Mouse (Mus musculus) NIH3T3 (cell line): ENCODE measurements around the gene Stard3nl.

Source experiments
- DNase-seq: peaks from one replicate; pipeline ENCODE4 v3.0.0-alpha.2; 2012; ENCODE audit warnings: low read depth

The Stard3nl gene

DNA sequence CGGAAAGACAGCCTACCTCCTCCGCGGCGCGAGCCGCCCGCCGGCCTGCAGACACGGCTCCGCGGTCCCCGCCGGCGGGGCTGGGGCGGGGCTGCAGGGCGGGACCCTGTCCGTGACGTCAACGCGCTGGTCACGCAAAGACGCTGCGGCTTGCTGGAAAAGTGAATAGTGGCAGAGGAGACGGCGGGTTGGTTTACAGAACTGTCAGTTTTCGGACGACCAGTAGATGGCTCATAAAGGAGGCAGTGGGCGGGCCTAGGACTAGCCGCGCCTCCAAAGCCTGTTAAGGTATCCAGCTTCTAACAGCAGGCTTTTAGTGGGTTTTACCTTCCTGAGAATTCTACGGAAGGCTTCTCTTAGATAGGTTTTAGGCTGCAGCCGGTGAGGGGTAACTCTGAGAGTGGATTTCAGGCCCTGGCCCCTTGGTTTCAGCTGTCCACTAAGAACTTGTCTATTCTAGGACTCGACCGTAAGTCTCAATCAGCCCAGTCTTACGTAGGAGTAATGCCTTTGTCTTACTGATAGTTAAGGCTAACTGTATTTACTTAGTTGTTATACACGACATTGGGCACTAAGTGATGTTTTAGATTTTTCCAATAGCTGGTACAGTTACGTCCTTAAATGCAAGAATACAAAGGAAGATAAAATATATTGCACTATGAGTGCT is at the start of gene Stard3nl:
Stard3nl (minus strand) TSS at position 108 of the 667 bp plus-strand sequence.
- peak; percentile 97 for DNase-seq

DNA sequence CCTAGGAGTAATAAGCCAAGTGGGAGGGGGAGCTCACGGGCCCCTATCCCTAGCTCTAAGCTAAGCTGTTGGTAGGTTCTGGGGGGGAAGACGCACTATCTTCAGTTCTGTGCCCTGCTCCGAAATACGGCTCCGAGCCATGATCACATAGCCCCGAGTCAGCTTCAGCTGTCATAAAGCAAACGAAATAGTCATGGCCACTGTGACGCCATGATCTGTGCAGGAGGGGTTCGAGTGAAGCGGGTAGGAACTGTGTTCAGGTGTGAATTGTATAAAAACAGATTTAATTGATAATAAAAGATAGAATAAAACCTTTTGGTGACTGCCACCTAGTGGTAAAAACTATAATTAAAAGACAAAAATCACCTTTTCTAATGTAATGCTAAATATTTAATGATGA is 42.4 kb upstream of the Stard3nl start:
- DNase-seq: peak; percentile 25

DNA sequence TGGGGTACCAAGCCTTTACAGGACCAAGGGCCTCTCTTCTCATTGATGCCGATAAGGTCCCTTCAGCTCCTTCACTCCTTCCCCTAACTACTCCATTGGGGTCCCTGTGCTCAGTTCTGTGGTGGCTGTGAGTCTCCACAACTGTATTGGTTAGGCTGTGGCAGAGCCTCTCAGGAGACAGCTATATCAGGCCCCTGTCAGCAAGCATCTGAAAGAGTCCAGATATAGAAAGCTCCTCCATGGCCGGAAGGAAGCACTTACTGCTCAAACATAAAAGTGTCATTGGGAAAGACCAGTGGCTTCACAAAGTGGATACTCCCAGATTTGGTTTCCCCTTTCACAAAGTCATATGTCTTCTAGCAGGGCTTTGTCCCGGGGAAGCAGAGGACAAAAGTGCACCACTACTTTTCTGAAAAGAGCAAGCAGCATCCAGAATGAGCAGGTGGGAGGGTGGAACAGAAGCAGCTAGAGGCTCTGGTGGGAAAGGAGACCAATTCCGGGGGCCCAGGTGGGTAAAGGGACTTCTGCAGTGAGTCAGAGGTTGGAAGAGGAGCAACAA is 34.3 kb upstream of the Stard3nl start:
- no peak for DNase-seq

DNA sequence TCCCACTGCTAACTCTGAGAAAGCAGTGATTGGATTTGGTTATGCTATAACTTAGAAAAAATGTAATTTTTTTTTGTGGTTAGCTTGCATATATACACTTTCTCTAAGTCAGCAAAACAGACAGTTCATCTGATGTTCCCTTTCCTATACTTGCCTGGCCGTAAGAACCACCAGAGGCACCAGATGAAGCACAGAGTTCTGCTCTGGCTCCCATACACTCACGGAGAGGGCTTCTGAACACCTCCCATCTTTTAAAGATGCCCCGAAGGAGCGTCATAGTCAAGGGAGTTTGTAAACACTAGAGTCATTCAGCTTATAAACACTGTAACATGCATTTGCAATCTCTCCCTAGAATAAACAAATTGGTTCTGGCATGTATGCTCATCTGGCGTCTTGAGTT is 32.5 kb upstream of the Stard3nl start:
- no peak for DNase-seq

DNA sequence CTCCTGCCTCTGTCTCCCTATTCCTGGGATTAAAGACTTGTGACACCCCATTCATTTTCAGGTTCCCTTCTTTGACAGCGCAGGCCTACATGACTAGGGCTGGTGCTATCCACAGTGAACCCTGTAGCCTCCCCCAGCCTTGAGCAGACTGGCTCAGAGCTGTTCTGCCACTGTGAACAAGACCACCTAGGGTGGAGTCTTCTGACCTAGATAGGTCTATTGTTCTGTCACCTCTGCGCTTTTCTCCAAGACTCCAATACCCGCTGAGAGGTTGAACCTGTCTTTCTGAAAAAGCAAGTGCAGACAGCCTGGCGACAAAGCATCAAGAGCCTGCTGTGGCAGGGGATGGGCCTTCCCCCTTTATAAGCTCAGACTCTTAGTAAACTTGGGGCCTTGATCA is 29.0 kb upstream of the Stard3nl start:
- no peak for DNase-seq

DNA sequence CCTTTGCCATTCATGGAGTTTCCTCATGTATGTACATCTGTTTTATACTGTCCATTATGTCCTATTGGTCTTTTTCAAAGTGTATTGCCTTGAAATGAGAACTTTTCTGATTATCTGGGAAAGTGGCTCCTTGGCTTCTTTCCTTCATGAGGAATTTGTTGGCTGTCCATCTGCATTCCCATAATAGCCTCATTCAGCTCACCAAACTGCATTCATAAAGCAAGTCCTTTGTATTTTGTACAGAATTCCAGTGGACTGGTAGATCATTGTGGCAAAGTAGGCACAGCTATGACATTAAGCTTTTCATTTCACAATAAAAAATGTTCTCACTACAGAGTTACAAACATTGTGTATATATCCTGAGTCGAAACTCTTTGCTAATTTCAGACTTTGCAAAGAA is 26.9 kb upstream of the Stard3nl start:
- no peak for DNase-seq

DNA sequence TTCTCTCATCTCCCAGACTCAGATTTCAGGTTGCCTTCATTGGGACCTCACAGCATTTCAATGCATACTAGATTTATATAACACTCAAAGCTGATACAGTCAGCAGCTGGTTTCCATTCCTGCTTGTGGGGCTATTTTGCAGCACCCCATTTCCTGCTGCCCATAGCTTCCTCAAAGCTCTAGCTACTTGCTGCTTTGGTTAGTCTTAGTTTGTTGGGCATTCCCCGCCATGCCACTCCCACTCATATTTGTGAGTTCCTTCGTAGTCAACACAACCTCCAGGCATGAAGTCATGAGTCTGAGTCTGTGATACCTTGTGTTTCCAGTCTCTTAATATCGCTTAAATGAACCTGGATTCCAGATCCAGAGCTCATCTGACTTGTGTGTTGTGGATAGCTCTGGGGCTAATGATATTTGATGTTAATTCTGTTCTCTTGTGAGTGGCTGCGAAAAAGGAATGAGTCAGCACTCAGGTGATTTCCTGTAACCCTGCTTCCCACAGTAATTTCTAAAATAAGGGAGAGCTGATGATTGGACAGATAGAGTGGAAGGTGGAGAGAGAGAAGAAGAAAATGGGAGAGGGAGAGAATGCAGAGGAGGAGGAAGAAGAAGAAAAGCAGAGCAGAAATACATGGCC is 22.4 kb upstream of the Stard3nl start:
- no peak for DNase-seq

DNA sequence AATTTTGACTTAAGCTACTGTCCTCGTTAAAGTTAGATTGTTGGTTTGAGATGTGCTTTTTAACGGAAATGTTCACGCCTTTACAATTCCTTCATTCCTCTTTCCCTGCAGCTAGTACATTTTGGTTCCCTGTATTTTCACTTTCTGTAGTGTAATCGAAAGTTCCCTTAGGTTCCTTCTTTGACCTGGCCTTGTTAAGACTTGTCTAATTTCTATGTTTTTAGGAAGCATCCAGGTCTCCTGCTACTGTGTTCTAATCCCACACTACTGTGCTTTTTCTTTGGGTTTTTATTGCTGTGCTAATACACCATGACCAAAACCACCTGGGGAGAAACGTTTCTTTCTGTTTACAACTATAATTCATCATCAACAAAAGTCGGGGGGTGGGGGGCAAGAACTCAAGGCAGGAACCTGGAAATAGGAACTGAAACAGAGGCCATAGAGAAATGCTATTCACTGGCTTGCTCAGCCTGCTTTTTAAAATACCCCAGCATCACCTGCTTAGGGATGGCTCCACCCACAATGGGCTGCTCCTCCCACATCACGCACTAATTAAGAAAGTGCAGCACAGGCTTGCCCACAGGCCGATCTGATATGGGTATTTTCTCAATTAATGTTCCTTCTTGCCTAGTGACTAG is 20.4 kb upstream of the Stard3nl start:
- DNase-seq: no peak

DNA sequence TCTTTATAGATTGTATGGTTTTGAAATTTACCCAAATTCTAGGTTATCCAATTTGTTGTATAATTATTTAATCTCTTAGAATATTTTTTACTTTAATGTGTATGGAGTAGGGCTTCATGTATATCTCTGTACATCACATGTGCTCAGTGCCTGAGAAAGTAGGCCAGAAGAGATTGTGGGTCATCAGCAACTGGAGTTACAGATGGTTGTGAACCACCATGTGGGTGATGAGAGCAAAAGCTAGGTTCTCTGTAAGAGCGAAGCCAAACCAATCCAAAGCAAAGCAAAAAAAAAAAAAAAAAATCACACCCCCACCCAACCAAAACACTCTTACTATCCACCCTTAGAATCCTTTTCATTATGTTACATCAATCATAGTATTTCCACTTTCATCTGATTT is 19.7 kb upstream of the Stard3nl start:
- DNase-seq: no peak

DNA sequence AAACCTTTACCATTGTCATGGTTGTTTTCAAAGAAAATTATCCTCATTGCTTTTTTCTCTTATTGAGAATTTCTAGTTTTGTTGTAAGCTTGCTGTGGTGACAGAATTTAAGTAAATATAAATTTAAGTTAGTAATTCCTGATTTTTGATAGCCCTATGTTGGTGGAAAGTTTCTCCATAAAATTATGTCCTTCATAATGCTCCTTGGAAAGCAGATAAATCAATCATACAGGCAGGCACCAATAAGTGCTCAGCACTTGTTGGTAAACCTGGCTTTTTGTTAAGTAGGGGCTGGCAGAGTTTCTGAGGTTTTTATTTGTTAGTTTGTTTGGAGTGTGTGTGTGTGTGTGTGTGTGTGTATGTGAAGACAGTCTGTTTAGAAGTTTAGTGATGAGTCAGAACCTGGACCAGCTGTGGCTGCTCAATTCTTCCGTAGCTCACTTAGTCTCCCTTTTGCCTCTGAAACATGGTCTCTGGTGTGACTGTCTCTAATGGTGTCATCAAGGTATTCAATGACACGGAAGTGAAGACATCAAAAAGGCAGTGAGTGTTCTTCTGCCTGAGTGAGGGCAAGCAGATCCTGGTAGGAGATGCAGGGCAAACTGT is 16.8 kb upstream of the Stard3nl start:
- no peak for DNase-seq

DNA sequence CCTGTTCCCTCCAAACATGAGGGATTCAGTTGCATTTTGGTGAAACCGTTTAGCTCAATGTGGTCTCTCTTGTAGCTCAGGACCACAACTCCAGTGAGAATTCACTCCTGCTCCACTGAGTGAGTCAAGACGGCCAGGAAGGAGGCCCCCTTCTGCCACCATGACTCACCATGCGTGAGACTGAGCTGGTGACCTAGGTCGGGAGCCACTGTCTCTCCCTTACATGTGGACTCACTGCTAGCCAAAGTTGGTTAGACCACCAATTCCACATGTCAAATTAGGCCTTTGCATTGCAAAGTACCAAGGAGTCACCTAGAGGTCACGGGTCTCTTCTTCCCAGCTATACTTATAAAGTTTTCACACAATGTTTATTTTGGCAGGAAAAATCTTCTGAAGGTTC is 16.3 kb upstream of the Stard3nl start:
- DNase-seq: no peak

DNA sequence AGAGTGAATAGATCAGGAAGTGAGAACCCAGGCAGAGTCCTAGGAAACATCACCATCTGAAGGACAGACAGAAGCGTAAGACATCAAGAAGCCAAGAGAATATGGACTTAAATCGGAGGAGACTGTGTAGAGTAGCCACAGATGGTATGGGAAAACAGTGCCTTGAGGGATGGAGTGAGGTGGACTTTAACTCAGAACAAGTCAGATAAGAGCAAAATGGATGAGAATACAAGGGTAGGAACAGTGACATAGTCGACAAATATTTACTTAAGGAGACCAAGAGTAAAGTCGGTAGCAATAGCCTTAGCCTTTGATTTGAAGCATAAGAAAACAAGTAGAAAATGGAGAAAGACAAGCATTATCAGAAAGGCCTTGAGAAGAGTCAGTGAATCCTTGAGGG is 15.1 kb upstream of the Stard3nl start:
- no peak for DNase-seq

DNA sequence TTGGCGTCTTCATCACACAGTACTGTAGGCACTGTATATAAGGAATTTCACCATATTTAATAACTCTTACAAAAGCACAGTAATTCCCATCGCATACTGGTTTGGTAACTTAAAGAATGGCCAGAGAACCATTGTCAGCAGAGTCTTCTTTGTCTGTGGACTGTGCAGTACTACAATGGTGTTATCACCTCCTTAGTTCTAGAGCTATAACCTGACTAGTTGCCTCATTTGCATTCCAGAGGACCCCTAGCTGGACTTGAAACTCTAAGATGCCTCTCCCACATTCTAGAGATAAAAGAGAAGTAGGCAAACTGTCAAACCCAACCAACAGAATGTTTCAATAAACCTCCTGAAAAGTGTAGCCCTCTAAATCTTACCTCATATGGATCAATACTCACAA is 12.4 kb upstream of the Stard3nl start:
- no peak for DNase-seq

DNA sequence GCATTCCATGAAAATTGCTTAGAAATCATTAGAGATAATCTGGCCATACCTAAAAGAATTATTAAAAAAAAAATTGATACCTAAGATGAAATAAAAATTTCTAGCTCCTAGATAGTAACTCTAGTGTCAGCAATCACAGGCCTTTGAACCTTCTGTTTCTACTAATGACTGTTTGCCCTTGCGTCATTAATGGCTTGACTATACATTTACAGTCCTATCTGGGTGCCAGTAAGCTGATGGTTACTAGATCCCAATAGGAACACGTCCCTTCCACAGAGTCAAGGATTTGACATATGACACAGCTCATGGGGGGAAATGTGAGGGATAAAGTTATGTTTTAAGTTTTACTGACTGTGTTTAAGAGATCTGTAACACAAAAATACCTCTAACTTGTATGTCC is 9.0 kb upstream of the Stard3nl start:
- DNase-seq: no peak

DNA sequence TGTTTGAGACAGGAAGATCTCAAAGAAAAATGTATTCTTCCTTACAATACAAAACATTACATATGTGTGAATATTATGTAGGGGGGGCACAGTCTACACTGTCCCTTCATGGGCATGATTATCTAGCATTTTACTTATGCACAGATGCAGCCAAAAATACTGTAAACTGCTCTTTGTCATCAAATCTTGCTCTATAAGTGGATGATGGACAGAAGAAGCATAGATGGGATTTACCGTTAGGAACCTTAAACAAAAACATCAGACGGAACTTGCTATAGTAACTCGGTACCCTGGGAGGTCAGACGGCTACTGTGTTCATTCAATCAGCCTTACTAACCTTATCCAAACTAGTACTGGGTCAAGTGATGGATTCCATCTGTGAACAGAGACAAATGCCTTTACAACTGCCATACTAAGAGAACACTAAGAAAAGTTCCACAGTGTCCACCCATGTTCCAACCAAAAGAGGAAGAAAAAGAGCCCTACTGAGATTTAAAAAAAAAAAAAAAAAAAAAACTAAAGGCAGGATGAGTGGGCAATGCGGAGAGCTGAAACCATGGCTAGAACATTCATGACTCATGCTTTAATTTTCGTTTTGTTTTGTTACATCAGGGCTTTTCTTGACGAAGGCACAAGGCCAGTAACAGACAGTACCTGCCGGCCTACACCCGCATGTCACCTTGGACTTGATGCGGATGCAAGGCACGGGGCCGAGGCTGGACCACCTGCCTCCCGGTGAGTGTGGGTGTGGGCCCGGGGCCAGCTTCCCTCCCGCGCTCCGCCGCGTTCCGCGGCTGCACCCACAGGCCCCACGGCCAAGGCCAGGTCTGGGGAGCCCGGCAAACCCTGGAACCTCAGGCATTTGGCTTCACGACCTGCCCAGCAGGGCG is 552 bp downstream of the Stard3nl start:
- DNase-seq: no peak

DNA sequence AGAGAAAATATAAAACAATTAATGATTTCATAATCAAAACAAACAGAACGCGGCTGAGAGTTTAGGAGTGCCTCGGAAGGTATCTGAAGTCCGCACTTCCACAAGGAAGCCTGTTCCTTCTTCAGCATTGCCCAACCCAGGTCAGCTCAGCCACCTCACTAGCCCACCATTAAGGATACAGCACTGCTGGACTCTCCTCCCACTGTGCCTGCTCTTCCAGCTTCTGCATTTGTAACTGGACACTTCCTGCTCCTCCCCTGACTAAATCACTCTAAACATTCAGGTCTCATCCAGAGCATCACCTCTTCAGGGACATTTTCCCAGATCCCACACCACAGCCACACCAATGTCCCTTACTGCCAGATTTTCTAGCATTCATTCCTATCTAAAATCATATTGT is 1.4 kb downstream of the Stard3nl start:
- peak; percentile 13 for DNase-seq

DNA sequence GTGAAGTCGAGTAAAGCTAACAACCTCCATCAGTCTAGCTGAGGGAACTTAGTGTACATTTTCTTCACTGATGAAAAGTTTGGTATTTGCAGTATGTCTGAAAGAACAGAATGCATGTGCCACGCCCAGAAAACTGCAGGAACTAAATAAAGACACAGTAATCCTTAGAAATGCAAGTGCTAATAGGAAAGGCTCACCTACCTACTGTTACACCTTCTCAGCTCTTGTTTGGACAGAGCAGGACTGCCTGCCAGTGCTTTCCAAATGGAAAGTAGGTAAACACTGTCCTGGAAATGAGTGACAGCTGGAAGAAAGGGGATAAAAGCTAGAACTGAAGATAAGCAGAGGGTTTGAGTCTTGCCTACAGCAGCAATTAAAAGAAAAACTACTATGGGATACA is 1.9 kb downstream of the Stard3nl start:
- DNase-seq: no peak

DNA sequence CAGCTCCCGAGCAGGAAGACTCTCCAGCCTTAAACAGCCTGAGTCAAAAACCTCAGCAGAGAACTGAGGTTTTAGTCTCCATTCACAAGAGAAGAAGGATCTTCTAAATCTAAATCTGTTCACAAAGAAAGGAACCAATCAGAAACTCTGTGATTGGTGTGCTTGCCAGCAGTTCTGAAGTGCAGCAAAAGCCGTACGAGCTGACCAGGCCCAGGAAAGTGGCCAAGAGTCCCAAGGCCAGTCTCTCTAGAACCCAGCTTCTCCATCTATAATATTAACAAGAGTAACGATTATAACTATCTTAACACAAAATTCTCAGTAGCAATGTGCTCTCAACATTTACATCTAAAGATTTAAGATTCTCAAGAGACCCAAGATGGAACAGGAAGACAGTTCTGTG is 4.0 kb downstream of the Stard3nl start:
- no peak for DNase-seq

DNA sequence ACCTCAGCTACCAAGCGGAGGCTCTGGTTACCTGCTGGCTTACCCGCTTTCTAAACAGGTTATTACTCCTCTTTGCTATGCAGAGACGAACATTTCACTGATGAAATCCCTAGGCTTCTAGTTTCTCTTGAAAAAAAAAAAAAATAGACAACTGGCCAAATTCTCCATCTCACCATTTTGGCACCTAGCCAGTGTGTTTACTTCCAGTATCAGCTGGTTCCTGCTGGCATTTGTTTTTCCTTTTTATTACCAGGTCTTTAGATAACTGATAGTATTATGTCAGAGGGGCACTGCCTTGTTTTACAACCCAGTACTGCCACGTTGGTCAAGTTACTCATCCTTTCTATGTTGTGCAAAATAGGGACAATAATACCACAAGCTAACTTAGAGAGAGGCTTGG is 5.3 kb downstream of the Stard3nl start:
- no peak for DNase-seq

DNA sequence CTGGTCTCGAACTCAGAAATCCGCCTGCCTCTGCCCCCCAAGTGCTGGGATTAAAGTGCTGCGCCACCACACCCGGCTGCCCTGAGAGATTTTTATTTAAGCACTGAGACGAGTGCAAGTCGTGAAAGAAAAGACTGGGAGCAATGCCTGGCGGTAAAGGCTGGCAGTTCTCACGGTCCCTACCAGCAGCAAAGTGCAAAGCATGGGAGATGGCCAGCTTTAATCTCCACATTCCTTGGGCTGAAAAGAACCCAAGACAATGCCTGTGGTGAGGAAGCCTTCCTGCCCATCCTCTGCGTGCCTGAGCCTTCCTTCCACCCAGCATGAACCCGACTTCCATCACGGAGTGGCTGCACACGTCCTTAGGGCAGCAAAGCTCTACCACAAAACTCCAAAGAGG is 5.7 kb downstream of the Stard3nl start:
- no peak for DNase-seq

DNA sequence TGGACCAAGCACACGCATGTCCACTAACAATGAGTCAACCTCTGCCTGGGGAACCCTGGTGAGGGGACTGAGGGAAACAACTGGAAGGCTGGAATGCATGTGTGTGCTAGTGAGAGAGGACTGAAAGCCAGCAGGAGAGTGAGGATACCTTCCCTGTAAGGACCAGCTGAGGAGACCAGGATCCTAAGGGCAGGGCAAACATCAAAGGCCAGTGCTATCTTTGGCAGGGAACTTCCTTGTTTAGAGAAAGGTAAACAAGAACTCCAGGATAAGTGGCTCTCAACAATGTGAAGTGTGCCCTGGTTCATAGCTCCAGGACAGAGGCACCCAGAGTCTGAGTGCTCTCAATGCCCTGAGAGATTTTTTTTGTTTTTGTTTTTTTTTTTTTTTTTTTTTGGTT is 6.2 kb downstream of the Stard3nl start:
- DNase-seq: no peak

DNA sequence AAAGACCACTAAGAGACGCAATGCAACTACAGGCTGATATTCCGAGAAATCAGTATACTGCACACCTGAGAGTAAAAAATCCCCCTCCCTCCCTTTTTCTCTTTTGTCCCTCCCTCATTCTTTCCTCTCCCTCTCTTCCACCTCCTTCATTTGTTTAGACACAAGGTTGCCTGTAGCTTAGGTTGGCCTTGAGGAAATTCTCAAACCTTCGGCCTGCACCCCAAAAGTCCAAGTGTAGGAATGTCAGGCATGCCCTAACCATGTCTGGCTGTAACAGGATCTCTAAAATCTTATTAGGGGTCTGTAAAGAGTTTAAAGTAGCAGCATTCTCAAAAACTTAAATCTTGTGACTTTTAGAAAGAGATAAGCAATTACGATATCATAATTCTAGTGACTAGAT is 10.4 kb downstream of the Stard3nl start:
- no peak for DNase-seq
